Mouse (Mus musculus): ENCODE measurements at regions not wholly inside any gene's neighbourhood (a gene's known extent, or its start where the extent isn't known, plus 50 kb on each side); places are given as distances from the start of the nearest gene placed in this dataset.

GRCm38 (mm10) chr8:35087070-35087469 lies 678.5 kb upstream of the Gm19410 start:
- no peak for TF ChIP-seq CTCF (IDR thresholded peaks at IDR 0.05; ENCODE audit: extremely low read depth, insufficient read depth, insufficient read length, insufficient replicate concordance)
- no peak for TF ChIP-seq POLR2A (IDR thresholded peaks at IDR 0.05; ENCODE audit: low read depth, low read length)
